Mouse (Mus musculus) kidney, adult 9 months (tissue): ENCODE data around the gene Olfr1023.

Experiments used
- DNase-seq: peaks from one replicate; pipeline ENCODE4 v3.0.0; 2022

The Olfr1023 gene

DNA sequence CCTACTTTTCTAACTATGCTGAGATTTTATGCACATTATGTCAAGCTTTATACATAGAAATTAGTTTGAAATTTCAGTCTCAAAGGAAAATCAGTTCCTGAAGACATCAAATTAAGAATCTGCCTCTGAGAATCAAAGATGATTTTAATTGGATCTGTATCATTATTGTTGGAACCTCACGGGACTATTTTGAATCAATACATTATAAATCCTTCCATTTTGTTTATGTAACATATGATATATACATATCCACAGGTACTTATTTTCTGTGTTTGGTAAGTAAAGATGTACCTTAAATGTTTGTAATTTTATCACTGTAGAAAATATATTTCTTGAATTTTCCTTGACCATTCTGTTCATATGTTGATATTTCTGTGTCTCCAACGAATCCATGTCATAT lies at the start of gene Olfr1023:
Gene Olfr1023 (plus strand): TSS at position 301 of the 400 bp plus-strand sequence.
- DNase-seq, result no peak

DNA sequence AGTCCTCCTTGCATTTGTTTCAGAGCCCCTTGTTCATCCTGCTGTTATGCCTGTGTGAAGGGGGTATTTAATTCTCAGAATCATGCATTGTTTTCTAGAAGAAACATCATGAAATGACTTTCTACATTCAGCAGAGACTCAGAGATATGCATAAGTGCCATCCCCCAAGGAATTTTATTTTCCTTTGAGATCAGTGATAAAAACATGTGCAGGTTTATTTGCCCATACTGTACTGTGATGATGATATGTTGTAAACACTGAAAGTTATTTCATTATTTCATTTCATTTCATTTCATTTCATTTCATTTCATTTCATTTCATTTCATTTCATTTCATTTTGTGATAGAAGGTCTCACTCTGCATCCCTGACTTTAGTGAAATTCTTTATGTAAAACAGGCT lies 40.1 kb upstream of the Olfr1023 start, which contains the start of gene Olfr1019:
Gene Olfr1019 (minus strand): TSS at position 101 of the 400 bp plus-strand sequence.
- DNase-seq, result no peak

DNA sequence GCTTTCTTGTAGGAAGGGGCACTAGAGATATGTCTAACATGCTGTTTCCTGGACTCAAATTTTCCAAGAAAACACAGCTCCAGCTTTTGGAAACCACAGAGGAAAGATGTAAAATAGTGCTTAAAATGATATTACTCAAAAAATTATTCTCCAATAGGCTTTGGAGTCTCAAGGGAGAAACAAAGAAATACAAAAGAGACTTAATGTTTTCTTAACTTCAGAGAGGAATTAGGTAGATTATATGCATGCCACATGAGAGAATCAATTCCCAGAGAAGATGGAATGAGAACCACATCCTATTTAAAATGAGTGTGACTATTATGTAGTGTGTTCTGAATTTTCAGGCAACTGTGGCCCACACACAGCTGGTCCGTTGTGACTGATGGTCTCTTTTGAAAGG lies 38.7 kb upstream of the Olfr1023 start, which contains the start of gene Olfr1020:
Gene Olfr1020 (plus strand): TSS at position 301 of the 400 bp plus-strand sequence.
- DNase-seq, result no peak

DNA sequence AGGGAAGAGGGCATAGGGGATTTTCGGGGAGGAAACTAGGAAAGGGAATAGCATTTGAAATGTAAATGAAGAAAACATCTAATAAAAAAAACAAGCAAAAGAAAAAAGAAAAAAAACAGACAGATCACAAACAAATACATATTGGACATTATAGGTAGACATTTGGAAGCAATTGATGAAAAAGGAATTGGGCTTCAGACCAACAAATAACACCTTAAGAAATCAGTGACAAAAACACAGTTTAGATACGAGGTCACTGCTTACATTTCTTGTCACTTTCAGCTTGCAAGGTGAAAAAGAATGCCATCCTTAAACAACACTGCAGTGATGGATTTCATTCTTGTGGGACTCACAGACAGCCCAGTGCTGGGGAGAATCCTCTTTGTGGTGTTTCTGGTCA lies 17.1 kb upstream of the Olfr1023 start, which contains the start of gene Olfr1022:
Gene Olfr1022 (plus strand): TSS at position 301 of the 400 bp plus-strand sequence.
- DNase-seq, result no peak

DNA sequence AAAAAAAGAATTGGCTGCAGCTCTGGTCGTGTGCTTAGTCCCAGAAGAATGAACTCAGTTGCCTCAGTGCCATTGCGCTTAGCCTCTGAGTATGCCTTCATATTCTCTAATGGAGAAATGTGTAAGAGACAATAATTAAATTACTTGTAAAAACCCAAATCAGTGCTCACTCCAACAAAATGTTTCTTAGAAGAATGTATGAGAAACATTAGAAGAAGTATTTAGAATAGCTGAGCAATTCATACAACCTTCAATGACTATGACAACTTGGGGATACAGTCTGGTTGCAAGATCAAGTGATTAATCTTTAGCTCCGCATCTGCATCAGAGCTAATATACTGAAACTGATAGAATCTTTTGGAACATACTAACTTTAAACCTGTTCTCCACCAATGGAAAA lies 19.5 kb downstream of the Olfr1023 start, which contains the start of gene Olfr1024:
Gene Olfr1024 (minus strand): TSS at position 101 of the 400 bp plus-strand sequence.
- DNase-seq, result no peak

GRCm38 (mm10) chr2:85913197-85913596 lies 27.8 kb downstream of the Olfr1023 start:
- no peak for DNase-seq

DNA sequence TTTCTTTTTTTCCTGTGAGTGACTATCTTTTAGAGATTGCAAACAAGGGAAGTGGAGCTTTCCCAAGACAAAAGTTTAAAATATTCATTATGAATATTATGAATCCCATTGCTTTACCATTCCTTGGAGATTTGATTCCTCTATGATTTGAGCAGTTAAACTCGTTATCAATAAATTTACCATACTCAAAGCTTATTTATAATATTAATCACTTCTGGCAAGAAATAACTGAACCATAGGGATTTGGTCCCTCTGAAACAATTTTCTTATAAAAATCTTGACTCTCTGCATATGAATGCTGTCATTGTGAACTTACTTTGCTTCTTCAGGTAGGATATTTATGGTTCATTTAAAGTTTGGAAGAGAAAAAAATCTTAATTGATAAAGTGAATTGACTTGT lies 29.5 kb downstream of the Olfr1023 start, which contains the start of gene Olfr1025-ps1:
Gene Olfr1025-ps1 (plus strand): TSS at position 301 of the 400 bp plus-strand sequence.
- no peak for DNase-seq

DNA sequence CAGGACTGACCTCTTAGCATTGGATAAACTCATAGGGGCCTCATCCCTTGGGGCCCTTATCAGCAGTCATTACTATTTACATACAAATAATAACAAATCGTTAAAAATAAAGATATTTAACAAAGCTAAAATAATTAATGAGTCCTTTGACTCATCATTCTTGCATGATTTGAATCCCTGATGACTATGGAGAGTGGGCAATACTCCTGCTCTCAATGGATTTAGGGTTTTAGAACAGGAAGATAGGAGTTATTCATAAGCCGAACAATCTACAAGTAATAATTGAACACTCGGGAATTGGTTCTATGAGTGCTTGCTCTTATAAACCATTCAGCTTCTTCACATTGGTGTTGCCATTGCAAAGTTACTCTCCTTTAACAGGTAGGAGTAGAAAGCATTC lies 35.8 kb downstream of the Olfr1023 start, which contains the start of gene Olfr1026:
Gene Olfr1026 (plus strand): TSS at position 301 of the 400 bp plus-strand sequence.
- DNase-seq, result no peak
